Mouse (Mus musculus) liver, postnatal 0 days (tissue): Measurements from ENCODE around the gene Tk2. TPM values are rescaled to one million over a fixed set of nuclear protein-coding genes. Genes with fewer than 3 reads are reported as not detected.

Source experiments
- ATAC-seq: fragments of 200-750 bp; cut with Nextera tagmentation; 2 replicates; pipeline ENCODE4 v1.8.0; 2017; ENCODE audit warnings: mild to moderate bottlenecking, moderate library complexity
- DNase-seq: peaks from one replicate; pipeline ENCODE4 v3.0.0-alpha.2; 2016
- H3K27ac ChIP-seq: fragments of 300-500 bp; sonication (generic); 2 replicates; pipeline ENCODE4 v1.5.1; 2014; ENCODE audit warnings: antibody characterized with exemption, moderate library complexity, mild to moderate bottlenecking, low read depth
- H3K27me3 ChIP-seq: fragments of 300-500 bp; sonication (generic); 2 replicates; pipeline ENCODE4 v1.6.1; 2014; ENCODE audit warnings: low read length, control low read depth, mixed read lengths; ENCODE audit not compliant: insufficient read depth
- H3K36me3 ChIP-seq: fragments of 300-500 bp; sonication (generic); replicated peaks from 2 replicates; pipeline ENCODE4 v1.6.1; 2014; ENCODE audit warnings: mild to moderate bottlenecking, control low read depth, low read length, moderate library complexity, mixed read lengths; ENCODE audit not compliant: insufficient read depth
- H3K4me1 ChIP-seq: fragments of 300-500 bp; sonication (generic); 2 replicates; pipeline ENCODE4 v1.6.1; 2014; ENCODE audit warnings: antibody characterized with exemption, mild to moderate bottlenecking, control low read depth; ENCODE audit not compliant: insufficient read depth
- H3K4me2 ChIP-seq: fragments of 300-500 bp; sonication (generic); 2 replicates; pipeline ENCODE4 v1.6.1; 2014; ENCODE audit warnings: low read depth, mild to moderate bottlenecking, low read length, moderate library complexity, mixed read lengths
- H3K4me3 ChIP-seq: fragments of 300-500 bp; sonication (generic); 2 replicates; pipeline ENCODE4 v1.5.1; 2014; ENCODE audit warnings: low read depth, low read length
- H3K9ac ChIP-seq: fragments of 300-500 bp; sonication (generic); replicated peaks from 2 replicates; pipeline ENCODE4 v1.6.1; 2014; ENCODE audit warnings: mild to moderate bottlenecking, moderate library complexity
- H3K9me3 ChIP-seq: fragments of 300-500 bp; sonication (generic); 2 replicates; pipeline ENCODE4 v1.6.1; 2016; ENCODE audit warnings: mild to moderate bottlenecking, control low read depth, low read length, mixed read lengths
- CTCF ChIP-seq: sonication (generic); IDR thresholded peaks from 2 replicates; pipeline ENCODE4 v1.5.1; 2016; ENCODE audit warnings: antibody characterized with exemption, low read depth
- EP300 ChIP-seq: IDR thresholded peaks from 2 replicates; pipeline ENCODE4 v1.6.1; 2016; ENCODE audit warnings: antibody characterized with exemption, low read depth, mild to moderate bottlenecking
- WGBS: fragments of 180-500 bp; shearing (Covaris S2); extraction: QIAGEN DNeasy Blood & Tissue Kit; methylation state at CpG from one replicate; pipeline ENCODE4 v1.1.7; 2014; ENCODE audit not compliant: insufficient replicate concordance; 5-methylcytosine and 5-hydroxymethylcytosine counted together
- polyA plus RNA-seq: library from polyadenylated mRNA; unstranded; fragments of >200 nt; fragmentation: Nextera tagmentation; extraction: Ambion mirVana; gene quantifications from 2 replicates; pipeline ENCODE4 v1.2.1, GENCODE M21; 2015

Tk2 gene
- polyA plus RNA-seq, 1 experiment from 2014 or later: 10.6 TPM

GRCm38 (mm10) chr8:104232039-104232438, 16.3 kb downstream of the Tk2 start:
- Histone ChIP-seq H3K9ac (no peak overlapping the region), H3K36me3 (peaks cover 63% of the 10 kb centered on the region), H3K27ac (peak overlapping the region; percentile 65; the same call in 1 of the 2 replicates), H3K4me3 (no peak overlapping the region), H3K4me1 (peaks cover 2% of the 10 kb centered on the region; the same call in 1 of the 2 replicates), H3K4me2 (no peak overlapping the region), H3K27me3 (no peaks in the 10 kb centered on the region), H3K9me3 (no peaks in the 10 kb centered on the region)
- no peak for DNase-seq
- ATAC-seq: no peak
- TF ChIP-seq EP300: 0 out of 2 replicates have a peak, but pooled peaks have one; percentile 15
- no peak for TF ChIP-seq CTCF
- WGBS: 65% methylated on average over 4 of the region's 4 CpGs

- H3K4me2 ChIP-seq: no peak overlapping the region
- no peak overlapping the region for H3K9ac ChIP-seq
- no peaks in the 10 kb centered on the region for H3K27me3 ChIP-seq
- H3K9me3 ChIP-seq: no peaks in the 10 kb centered on the region
- peaks cover 57% of the 10 kb centered on the region for H3K36me3 ChIP-seq
- H3K4me3 ChIP-seq: no peak overlapping the region
- no peak overlapping the region for H3K27ac ChIP-seq
- DNase-seq: no peak
- 54% methylated on average over 9 of the region's 9 CpGs for WGBS
- ATAC-seq: peak; percentile 60
- TF ChIP-seq CTCF: no peak
- peak; percentile 24; the same call in 1 of the 2 replicates for TF ChIP-seq EP300
- H3K4me1 ChIP-seq: peaks cover 2% of the 10 kb centered on the region; the same call in 1 of the 2 replicates
These were observed 18.0 kb downstream of the Tk2 start for GRCm38 (mm10) chr8:104230377-104230776.

GRCm38 (mm10) chr8:104227048-104227447, 21.3 kb downstream of the Tk2 start:
- no peaks in the 10 kb centered on the region for H3K4me1 ChIP-seq
- H3K4me2 ChIP-seq: no peak overlapping the region
- H3K4me3 ChIP-seq: no peak overlapping the region
- 83% methylated on average over 5 of the region's 5 CpGs for WGBS
- ATAC-seq: no peak
- DNase-seq: no peak
- no peaks in the 10 kb centered on the region for H3K9me3 ChIP-seq
- H3K36me3 ChIP-seq: peaks cover 46% of the 10 kb centered on the region
- H3K27ac ChIP-seq: no peak overlapping the region
- H3K27me3 ChIP-seq: no peaks in the 10 kb centered on the region
- TF ChIP-seq EP300: no peak
- no peak for TF ChIP-seq CTCF
- no peak overlapping the region for H3K9ac ChIP-seq

GRCm38 (mm10) chr8:104219806-104220205, 28.6 kb downstream of the Tk2 start:
- no peak overlapping the region for H3K27ac ChIP-seq
- peak; percentile 83 for DNase-seq
- H3K4me2 ChIP-seq: no peak overlapping the region
- H3K4me3 ChIP-seq: no peak overlapping the region
- peak; percentile 51; the same call in 1 of the 2 replicates for ATAC-seq
- H3K36me3 ChIP-seq: no peaks in the 10 kb centered on the region
- TF ChIP-seq CTCF: peak; percentile 88
- no peak for TF ChIP-seq EP300
- peaks cover 5% of the 10 kb centered on the region; the same call in 1 of the 2 replicates for H3K4me1 ChIP-seq
- H3K27me3 ChIP-seq: no peaks in the 10 kb centered on the region
- no peak overlapping the region for H3K9ac ChIP-seq
- WGBS: 45% methylated on average over 5 of the region's 5 CpGs
- no peaks in the 10 kb centered on the region for H3K9me3 ChIP-seq

GRCm38 (mm10) chr8:104219079-104219478, 29.3 kb downstream of the Tk2 start:
- H3K4me1 ChIP-seq: peaks cover 5% of the 10 kb centered on the region; the same call in 1 of the 2 replicates
- no peak overlapping the region for H3K4me2 ChIP-seq
- DNase-seq (peak; percentile 67), ATAC-seq (peak; percentile 66)
- H3K27me3 ChIP-seq: no peaks in the 10 kb centered on the region
- no peaks in the 10 kb centered on the region for H3K9me3 ChIP-seq
- H3K4me3 ChIP-seq: no peak overlapping the region
- H3K27ac ChIP-seq: no peak overlapping the region
- no peak overlapping the region for H3K9ac ChIP-seq
- no peak for TF ChIP-seq EP300
- peak; percentile 79 for TF ChIP-seq CTCF
- WGBS: 15% methylated on average over 11 of the region's 11 CpGs
- no peaks in the 10 kb centered on the region for H3K36me3 ChIP-seq

- WGBS: 74% methylated on average over 5 of the region's 5 CpGs
- H3K36me3 ChIP-seq: no peaks in the 10 kb centered on the region
- no peak overlapping the region for H3K4me2 ChIP-seq
- no peak for TF ChIP-seq EP300
- TF ChIP-seq CTCF: no peak
- DNase-seq (no peak), ATAC-seq (no peak)
- no peaks in the 10 kb centered on the region for H3K9me3 ChIP-seq
- H3K4me1 ChIP-seq: peaks cover 5% of the 10 kb centered on the region; the same call in 1 of the 2 replicates
- no peak overlapping the region for H3K4me3 ChIP-seq
- no peaks in the 10 kb centered on the region for H3K27me3 ChIP-seq
- H3K27ac ChIP-seq: no peak overlapping the region
- no peak overlapping the region for H3K9ac ChIP-seq
These were observed 30.8 kb downstream of the Tk2 start for GRCm38 (mm10) chr8:104217601-104218000.

- Histone ChIP-seq H3K36me3 (no peaks in the 10 kb centered on the region), H3K9me3 (no peaks in the 10 kb centered on the region), H3K4me2 (no peak overlapping the region), H3K27ac (no peak overlapping the region), H3K4me1 (no peaks in the 10 kb centered on the region), H3K9ac (no peak overlapping the region), H3K4me3 (no peak overlapping the region), H3K27me3 (no peaks in the 10 kb centered on the region)
- DNase-seq: no peak
- no peak for TF ChIP-seq EP300
- TF ChIP-seq CTCF: no peak
- no peak for ATAC-seq
- WGBS: 70% methylated on average over 3 of the region's 3 CpGs
These were observed 43.1 kb downstream of the Tk2 start for GRCm38 (mm10) chr8:104205292-104205691.
